Mouse (Mus musculus) B cell, adult 2 months (primary cell): ENCODE data around the gene Stxbp5.
"Not testable (repeated sequence)": the region's sequence is repeated elsewhere in the genome, so short reads cannot be mapped to it uniquely, and the experiment has no call there.

Source experiments
- DNase-seq, 2 experiments: peaks; one replicate each; pipeline ENCODE4 v3.0.0; 2022

Stxbp5 gene

DNA sequence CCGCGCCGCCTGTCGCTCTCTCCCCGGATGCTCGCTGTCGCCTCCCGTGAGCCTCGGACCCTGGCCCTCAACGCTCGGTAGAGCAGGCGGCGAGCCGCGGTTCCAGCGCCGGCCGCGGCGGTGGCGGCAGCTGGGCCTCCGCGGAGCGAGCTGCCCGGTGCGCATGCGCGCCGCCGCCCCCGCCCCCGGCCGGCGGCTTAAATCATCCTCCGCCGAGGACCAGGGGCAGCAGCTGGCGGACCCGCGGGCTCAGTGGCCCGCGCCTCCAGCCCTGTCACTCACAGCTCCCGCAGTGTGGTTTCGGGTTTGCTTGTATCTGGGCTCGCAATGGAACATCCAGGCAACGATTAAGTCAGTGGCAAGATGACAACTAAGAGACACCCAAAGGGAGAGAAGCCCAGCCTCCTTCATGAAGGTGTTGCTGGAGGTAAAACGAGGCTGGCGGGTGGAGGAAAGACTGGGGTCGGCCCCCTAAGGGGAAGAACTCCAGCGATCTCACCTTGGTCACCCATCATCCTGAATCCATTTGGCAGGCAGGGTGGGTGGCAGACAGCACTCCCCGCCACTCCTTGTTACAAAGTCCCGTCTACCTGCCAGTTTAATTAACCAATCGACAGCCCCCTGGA is at the start of gene Stxbp5:
Gene Stxbp5 (minus strand): TSS at position 9 of the 626 bp plus-strand sequence.
- peak; percentile 81 to 87 for DNase-seq

GRCm38 (mm10) chr10:9912395-9912794 is 11.5 kb upstream of the Stxbp5 start:
- no peak for DNase-seq

GRCm38 (mm10) chr10:9907919-9908502 is 7.1 kb upstream of the Stxbp5 start:
- no peak for DNase-seq

DNA sequence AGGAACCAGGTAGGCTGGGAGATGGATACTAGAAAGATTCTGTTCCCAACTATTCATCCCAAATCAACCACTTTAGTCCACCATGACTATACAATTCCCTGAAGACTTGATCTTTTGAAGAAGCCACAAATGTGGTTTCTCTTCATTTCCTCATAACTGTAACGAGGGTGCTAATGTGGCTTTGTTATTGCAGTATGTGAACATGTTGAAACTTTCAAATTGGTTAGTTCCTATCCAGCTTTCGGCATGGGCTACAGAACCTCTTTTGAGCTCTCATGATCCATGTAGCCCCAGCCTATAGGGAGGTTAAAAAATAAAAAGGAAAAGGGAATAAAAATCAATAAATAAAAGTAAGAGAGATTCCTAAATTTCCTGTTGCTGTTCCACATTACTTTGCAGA is 6.6 kb upstream of the Stxbp5 start:
- no peak for DNase-seq

- DNase-seq = no peak
These were observed 5.3 kb upstream of the Stxbp5 start for GRCm38 (mm10) chr10:9906185-9906584.

DNA sequence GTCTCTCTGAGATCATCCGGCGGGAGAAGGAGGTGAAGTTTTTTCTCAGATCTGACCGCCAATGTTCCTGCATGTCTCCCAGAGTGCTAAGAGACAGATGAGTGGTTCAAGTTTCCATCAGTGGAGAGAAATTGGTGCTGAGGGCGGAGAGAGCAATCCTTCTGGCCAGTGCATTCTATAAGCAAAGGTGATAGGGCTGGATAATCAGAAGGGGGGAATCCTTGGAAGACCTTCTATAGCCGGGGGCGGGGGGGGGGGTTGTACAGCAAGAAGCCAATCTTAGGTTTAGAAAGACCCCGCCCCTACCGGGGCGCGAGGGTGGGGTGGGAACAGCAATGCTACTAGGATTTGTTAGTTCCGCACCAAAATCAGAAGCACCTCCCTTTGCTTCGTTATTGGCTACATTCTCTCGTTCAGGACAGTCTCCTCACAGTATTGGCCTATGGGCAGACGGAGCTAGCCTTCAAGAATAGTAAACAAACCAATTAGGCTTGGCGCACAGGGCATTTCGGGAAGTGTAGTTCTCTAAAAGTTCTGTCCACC is 889 bp upstream of the Stxbp5 start:
- DNase-seq = peak; percentile 75 to 80

DNA sequence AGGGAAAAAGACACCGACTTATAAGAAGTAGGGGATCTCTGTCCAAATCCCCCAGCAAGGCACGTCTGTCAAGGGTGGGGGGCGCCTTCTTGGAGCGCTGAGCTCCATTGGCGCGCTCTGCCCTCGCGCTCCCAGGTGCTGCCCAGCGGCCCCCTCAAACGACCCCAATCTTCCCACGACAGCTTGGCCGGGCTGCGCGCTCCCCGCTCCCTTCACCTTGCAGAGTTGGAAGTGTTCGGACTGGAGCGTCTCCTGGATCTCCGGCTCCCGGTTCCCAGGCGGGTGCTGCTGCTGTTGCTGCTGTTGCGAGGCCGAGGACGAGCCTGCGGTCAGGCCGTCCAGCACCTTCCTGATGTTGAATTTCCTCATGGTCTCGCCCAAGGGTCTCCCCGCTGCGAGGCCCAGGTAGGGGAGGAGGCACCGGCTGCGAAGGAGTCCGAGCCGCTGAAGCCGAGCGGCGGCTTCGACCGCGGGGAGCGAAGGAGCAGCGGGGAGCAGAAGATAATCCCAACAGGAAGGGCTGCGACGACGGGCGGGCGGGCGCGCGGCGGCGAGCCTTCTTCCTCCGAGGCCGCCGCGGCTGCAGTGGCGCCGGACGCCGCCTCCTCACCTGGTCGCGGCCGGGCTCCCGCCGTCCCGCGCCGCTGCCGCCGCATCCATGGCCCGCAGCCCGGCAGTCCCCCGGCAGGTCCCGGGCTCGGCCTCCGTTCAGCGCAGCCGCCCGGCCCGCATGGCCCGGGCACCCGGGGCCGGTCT is 386 bp downstream of the Stxbp5 start:
- peak; percentile 37 to 48 for DNase-seq

DNA sequence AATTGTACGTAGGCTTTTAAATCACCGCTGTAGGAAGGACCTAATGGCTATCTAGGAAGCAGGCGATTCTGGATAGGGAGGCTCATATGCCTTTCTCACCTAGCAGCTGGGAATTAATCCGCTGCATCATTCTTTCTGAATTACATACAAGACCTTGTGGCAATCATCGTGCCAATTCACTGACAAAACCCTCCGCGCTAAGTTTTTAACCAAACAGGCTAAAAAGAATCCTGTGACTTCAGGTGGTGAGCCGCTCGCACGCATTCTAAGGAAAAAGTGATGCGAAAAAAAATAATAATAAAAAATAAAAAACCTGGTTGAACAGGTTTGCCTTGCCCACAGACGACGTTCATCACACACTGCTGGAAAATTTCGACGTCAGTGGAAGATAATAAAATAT is 1.1 kb downstream of the Stxbp5 start:
- DNase-seq = peak; percentile 23 to 26

GRCm38 (mm10) chr10:9899086-9899485 is 1.8 kb downstream of the Stxbp5 start:
- DNase-seq = no peak

- DNase-seq = no peak
These were observed 3.0 kb downstream of the Stxbp5 start for GRCm38 (mm10) chr10:9897852-9898251.

GRCm38 (mm10) chr10:9893562-9893961 is 7.3 kb downstream of the Stxbp5 start:
- DNase-seq = no peak

- no peak for DNase-seq
These were observed 11.2 kb downstream of the Stxbp5 start for GRCm38 (mm10) chr10:9889651-9890050.

GRCm38 (mm10) chr10:9888655-9889054 is 12.2 kb downstream of the Stxbp5 start:
- DNase-seq = no peak

DNA sequence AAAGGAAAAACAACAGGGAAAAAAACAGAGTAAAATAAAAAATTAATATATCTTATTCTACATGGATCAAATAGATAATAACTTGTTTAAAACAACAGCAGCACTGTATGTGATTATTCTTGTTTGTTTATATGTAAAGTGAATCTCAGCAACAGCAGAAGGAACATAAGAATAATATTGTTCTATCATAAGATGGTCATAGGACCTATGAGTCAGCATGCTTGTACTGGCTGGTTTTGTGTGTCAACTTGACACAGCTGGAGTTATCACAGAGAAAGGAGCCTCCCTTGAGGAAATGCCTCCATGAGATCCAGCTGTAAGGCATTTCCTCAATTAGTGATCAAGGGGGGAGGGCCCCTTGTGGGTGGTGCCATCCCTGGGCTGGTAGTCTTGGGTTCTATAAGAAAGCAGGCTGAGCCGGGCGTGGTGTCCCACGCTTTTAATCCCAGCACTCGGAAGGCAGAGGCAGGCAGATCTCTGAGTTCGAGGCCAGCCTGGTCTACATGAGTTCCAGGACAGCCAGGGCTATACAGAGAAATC is 19.0 kb downstream of the Stxbp5 start:
- DNase-seq = not testable (repeated sequence)

DNA sequence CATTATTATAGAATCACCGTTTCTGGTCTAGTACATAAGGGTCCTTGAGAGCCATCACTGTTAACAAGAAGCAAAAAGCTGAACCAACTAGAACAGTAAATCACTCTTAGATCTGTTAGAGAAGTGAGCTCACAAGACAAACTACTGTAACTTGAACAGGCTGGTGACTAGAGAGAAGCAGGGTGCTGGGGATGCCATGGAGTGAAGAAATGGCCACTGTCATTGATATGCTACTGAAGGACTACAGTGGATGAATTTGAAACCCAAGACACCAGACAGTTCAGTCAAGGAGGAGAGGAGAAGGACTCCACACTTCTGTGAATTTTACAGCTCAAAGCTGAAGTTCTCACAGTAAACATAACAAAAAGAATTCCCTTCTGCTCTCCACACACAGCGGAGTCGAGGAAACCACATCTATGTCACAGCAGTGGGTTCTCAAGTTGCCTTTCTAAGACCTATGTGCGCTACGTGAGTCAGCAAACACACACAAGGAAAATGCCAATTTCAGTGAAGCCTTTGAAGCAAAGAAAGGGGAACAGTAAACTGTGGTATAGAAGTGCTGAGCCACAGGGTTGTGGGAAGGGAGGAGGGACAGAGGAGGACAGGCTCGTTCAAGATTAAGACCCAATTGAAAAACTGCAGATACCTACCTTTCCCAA is 20.7 kb downstream of the Stxbp5 start:
- DNase-seq = no peak

GRCm38 (mm10) chr10:9878821-9879489 is 21.9 kb downstream of the Stxbp5 start:
- no peak for DNase-seq

DNA sequence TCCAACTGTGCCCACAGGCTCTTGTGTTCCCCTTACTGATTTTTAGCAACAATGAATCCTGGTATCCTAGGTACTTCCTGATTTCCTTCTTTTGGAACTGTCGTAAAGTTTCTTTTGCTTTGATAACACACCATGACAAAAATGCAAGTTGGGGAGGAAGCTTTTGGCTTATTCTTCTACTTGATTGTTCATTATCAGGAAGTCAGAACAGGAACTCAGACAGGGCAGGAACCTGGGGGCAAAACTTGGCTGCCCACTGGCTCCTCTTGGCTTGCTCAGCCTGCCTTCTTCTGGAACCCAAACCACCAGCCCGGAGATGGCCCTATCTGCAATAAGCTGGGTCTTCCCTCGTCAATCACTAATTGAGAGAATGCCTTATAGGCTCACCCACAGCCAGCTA is 25.0 kb downstream of the Stxbp5 start:
- no peak for DNase-seq

- DNase-seq = no peak
These were observed 28.7 kb downstream of the Stxbp5 start for GRCm38 (mm10) chr10:9872143-9872542.

- no peak for DNase-seq
These were observed 33.9 kb downstream of the Stxbp5 start for GRCm38 (mm10) chr10:9866793-9867579.

- DNase-seq = no peak
These were observed 40.9 kb downstream of the Stxbp5 start for GRCm38 (mm10) chr10:9860022-9860421.

DNA sequence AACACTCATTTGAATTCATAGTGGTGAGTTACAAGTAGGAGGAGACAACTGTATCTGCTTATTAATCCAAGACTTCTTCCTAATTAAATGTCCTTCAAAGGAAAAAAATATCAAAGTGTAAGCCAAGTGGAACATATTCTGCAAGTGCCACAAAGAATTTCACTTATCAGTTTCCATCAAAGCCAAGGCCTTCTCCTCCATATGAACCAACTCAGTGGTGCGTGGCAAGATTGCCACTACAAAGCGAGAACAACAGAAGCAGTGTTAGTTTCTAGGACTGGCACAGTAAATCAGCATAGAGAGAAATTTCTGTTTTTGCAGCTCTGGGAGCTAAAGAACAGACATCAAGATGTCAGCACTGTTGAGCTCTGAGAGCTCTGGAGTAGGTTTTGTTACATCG is 41.4 kb downstream of the Stxbp5 start:
- no peak for DNase-seq

- no peak for DNase-seq
These were observed 43.0 kb downstream of the Stxbp5 start for GRCm38 (mm10) chr10:9857850-9858249.
